Mouse (Mus musculus): ENCODE data around the gene Tspan14. TPM values are rescaled to one million over a fixed set of nuclear protein-coding genes. Genes with fewer than 3 reads are reported as not detected.

The Tspan14 gene
- polyA plus RNA-seq (2015; fragmentation: Nextera tagmentation; extraction: Ambion mirVana), result 32.9 and 39.6 TPM in 2 replicates

GRCm38 (mm10) chr14:40966392-40966861, at the start of gene Tspan14:
TSS of gene Tspan14 (minus strand) at chr14:40966807.

GRCm38 (mm10) chr14:41013630-41014613, 47.3 kb upstream of the Tspan14 start, which contains the start of gene Fam213a:
TSS of gene Fam213a (minus strand) at chr14:41013788.

GRCm38 (mm10) chr14:40893196-40893595, 73.4 kb downstream of the Tspan14 start, which contains the start of gene Sh2d4b:
TSS of gene Sh2d4b (minus strand) at chr14:40893266.

Other genes starting within 250 kb of the Tspan14 start
- gene Sh2d4b, start 73.5 kb downstream of the Tspan14 start, polyA plus RNA-seq (2015; fragmentation: Nextera tagmentation; extraction: Ambion mirVana), result 0.29 and 0.32 TPM in 2 replicates
- 76.8 and 81.6 TPM in 2 replicates for gene Fam213a, start 47.0 kb upstream of the Tspan14 start, polyA plus RNA-seq (2015; fragmentation: Nextera tagmentation; extraction: Ambion mirVana)
- gene Dydc2, start 102.4 kb upstream of the Tspan14 start, polyA plus RNA-seq (2015; fragmentation: Nextera tagmentation; extraction: Ambion mirVana), result not detected in 2 replicates
- not detected in 2 replicates for gene Dydc1, start 106.1 kb upstream of the Tspan14 start, polyA plus RNA-seq (2015; fragmentation: Nextera tagmentation; extraction: Ambion mirVana)
- gene Mat1a, start 138.2 kb upstream of the Tspan14 start, polyA plus RNA-seq (2015; fragmentation: Nextera tagmentation; extraction: Ambion mirVana), result 0.11 and 0.40 TPM in 2 replicates
- gene Sftpa1, start 165.0 kb upstream of the Tspan14 start, polyA plus RNA-seq (2015; fragmentation: Nextera tagmentation; extraction: Ambion mirVana), result 0.14 and 0.21 TPM in 2 replicates
- not detected in 2 replicates for gene Mbl1, start 184.7 kb upstream of the Tspan14 start, polyA plus RNA-seq (2015; fragmentation: Nextera tagmentation; extraction: Ambion mirVana)
- gene Sftpd, start 218.3 kb upstream of the Tspan14 start, polyA plus RNA-seq (2015; fragmentation: Nextera tagmentation; extraction: Ambion mirVana), result 0.12 TPM in 1 of 2 replicates, not detected in the other